Mouse (Mus musculus) olfactory bulb, adult 2 months (tissue): ENCODE measurements around the gene Tle1. TPM values are rescaled to one million over a fixed set of nuclear protein-coding genes. Genes with fewer than 3 reads are reported as not detected.

ENCODE experiments used
- H3K27ac ChIP-seq: fragments of 200-500 bp; 2 replicates; pipeline ENCODE4 v1.5.1; 2012; ENCODE audit warnings: low read depth, low read length; ENCODE audit not compliant: insufficient read depth
- H3K4me1 ChIP-seq: fragments of 200-500 bp; 2 replicates; pipeline ENCODE4 v1.6.1; 2012; ENCODE audit warnings: low read length; ENCODE audit not compliant: control insufficient read depth, insufficient read depth
- H3K4me3 ChIP-seq: fragments of 200-500 bp; 2 replicates; pipeline ENCODE4 v1.5.1; 2012; ENCODE audit warnings: mild to moderate bottlenecking, low read depth, low read length, moderate library complexity; ENCODE audit not compliant: insufficient read depth
- CTCF ChIP-seq: fragments of 200-500 bp; IDR thresholded peaks from 2 replicates; pipeline ENCODE4 v1.5.1; 2012; ENCODE audit warnings: low read depth, mild to moderate bottlenecking, low read length, moderate library complexity; ENCODE audit not compliant: insufficient read depth
- POLR2A ChIP-seq: fragments of 200-500 bp; IDR thresholded peaks from 2 replicates; pipeline ENCODE4 v1.6.1; 2012; ENCODE audit warnings: mild to moderate bottlenecking, low read depth, low read length, moderate library complexity; ENCODE audit not compliant: insufficient read depth
- WGBS: fragments of 180-500 bp; shearing (Covaris S2); methylation state at CpG from one replicate; pipeline ENCODE4 v1.1.7; 2018; 5-methylcytosine and 5-hydroxymethylcytosine counted together
- polyA plus RNA-seq: library from polyadenylated mRNA; stranded (reverse); fragments of >200 nt; gene quantifications from 2 replicates; pipeline ENCODE4 v1.2.4, GENCODE M21; 2012; ENCODE audit warnings: low replicate concordance; ENCODE audit not compliant: missing spikeins, insufficient read depth, insufficient read length

The Tle1 gene
- polyA plus RNA-seq, 1 experiment = not detected

- TF ChIP-seq CTCF (no peak), POLR2A (no peak)
- H3K27ac ChIP-seq = no peak overlapping the region
- no peak overlapping the region for H3K4me3 ChIP-seq
- H3K4me1 ChIP-seq = no peaks in the 10 kb centered on the region
These were observed 95.0 kb downstream of the Tle1 start for GRCm38 (mm10) chr4:72105702-72106101.

GRCm38 (mm10) chr4:72104186-72104585 is 96.5 kb downstream of the Tle1 start:
- Histone ChIP-seq H3K4me3 (no peak overlapping the region), H3K27ac (no peak overlapping the region), H3K4me1 (no peaks in the 10 kb centered on the region)
- TF ChIP-seq POLR2A (no peak), CTCF (no peak)

DNA sequence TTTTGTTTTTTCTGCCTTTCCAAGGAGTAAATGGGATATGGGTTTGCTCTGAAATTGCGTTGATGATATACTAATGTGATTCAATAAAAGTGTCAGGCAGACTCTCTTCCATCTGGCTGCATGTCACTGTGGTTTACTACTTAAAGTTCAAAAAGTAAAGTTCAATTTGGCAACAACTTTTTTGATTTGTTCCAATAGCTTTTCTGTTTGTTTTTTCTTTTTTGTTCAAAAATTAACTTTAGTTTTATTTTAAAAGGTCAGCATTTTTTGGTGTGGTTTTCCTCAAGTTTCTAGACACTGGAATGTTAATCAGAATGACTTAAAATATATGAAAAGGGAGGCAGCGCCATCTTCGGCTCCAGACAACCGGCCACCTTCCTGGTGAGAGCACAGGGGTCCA is 112.9 kb downstream of the Tle1 start:
- Histone ChIP-seq H3K4me1 (no peaks in the 10 kb centered on the region), H3K27ac (no peak overlapping the region), H3K4me3 (no peak overlapping the region)
- WGBS = 95% methylated on average over 4 of the region's 4 CpGs
- TF ChIP-seq CTCF (no peak), POLR2A (no peak)

GRCm38 (mm10) chr4:72069111-72069534 is 131.6 kb downstream of the Tle1 start:
- no peak for TF ChIP-seq CTCF
- TF ChIP-seq POLR2A = no peak
- 68% methylated on average over 5 of the region's 5 CpGs for WGBS

DNA sequence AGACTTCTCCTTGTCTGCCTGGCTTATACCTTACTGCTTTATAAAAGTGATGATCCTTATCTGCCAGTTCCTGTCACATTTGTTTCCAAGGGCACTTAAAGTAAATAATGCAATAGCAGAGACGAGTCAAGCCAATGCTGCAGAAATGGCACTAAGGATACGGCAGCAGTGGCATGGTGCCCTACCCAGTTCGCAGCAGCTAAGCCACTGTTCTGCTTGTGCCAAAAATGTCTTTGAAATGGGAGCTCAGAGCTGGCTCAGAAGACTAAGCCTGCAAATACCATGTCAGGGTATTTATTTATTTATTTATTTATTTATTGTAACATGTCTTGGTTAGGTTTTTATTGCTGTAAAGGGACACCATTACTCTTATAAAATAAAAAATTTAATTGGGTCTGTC is 132.8 kb downstream of the Tle1 start:
- TF ChIP-seq POLR2A (no peak), CTCF (no peak)
- no peak overlapping the region for H3K4me3 ChIP-seq

More at GRCm38 (mm10) chr4:72069111-72069534, 131.6 kb downstream of the Tle1 start:
- Histone ChIP-seq H3K27ac (no peak overlapping the region), H3K4me1 (no peaks in the 10 kb centered on the region), H3K4me3 (no peak overlapping the region)

More for the DNA sequence above, 132.8 kb downstream of the Tle1 start:
- Histone ChIP-seq H3K27ac (no peak overlapping the region), H3K4me1 (no peaks in the 10 kb centered on the region)
- WGBS = 74% methylated on average over 3 of the region's 3 CpGs
